Mouse (Mus musculus) kidney, postnatal 0 days (tissue): Measurements from ENCODE around the gene Cdh26. TPM values are rescaled to one million over a fixed set of nuclear protein-coding genes. Genes with fewer than 3 reads are reported as not detected.

Experiments used
- ATAC-seq: fragments of 200-750 bp; cut with Nextera tagmentation; replicated peaks from 2 replicates; pipeline ENCODE4 v1.8.0; 2017; ENCODE audit warnings: low read depth, moderate number of reproducible peaks, moderate TSS enrichment, moderate library complexity; ENCODE audit not compliant: low FRiP score
- DNase-seq: peaks from one replicate; pipeline ENCODE4 v3.0.0-alpha.2; 2016; ENCODE audit warnings: low spot score
- H3K27ac ChIP-seq: fragments of 300-500 bp; sonication (generic); 2 replicates; pipeline ENCODE4 v1.5.1; 2014; ENCODE audit warnings: mild to moderate bottlenecking
- H3K27me3 ChIP-seq: fragments of 300-500 bp; sonication (generic); 2 replicates; pipeline ENCODE4 v1.6.1; 2014; ENCODE audit warnings: low read length, mixed read lengths; ENCODE audit not compliant: insufficient read depth
- H3K36me3 ChIP-seq: fragments of 300-500 bp; sonication (generic); 2 replicates; pipeline ENCODE4 v1.6.1; 2014; ENCODE audit warnings: low read length, mixed read lengths; ENCODE audit not compliant: insufficient read depth
- H3K4me1 ChIP-seq: fragments of 300-500 bp; sonication (generic); replicated peaks from 2 replicates; pipeline ENCODE4 v1.6.1; 2014; ENCODE audit warnings: antibody characterized with exemption, low read length, mixed read lengths; ENCODE audit not compliant: insufficient read depth
- H3K4me2 ChIP-seq: fragments of 300-500 bp; sonication (generic); 2 replicates; pipeline ENCODE4 v1.6.1; 2014; ENCODE audit warnings: mild to moderate bottlenecking, low read length, moderate library complexity, mixed read lengths
- H3K4me3 ChIP-seq: fragments of 300-500 bp; sonication (generic); replicated peaks from 2 replicates; pipeline ENCODE4 v1.5.1; 2014; ENCODE audit warnings: low read depth, low read length
- H3K9ac ChIP-seq: fragments of 300-500 bp; sonication (generic); 2 replicates; pipeline ENCODE4 v1.6.1; 2014; ENCODE audit warnings: low read depth, low read length
- H3K9me3 ChIP-seq: fragments of 300-500 bp; sonication (generic); replicated peaks from 2 replicates; pipeline ENCODE4 v1.6.1; 2016; ENCODE audit warnings: low read length, inconsistent platforms, mixed read lengths
- CTCF ChIP-seq: IDR thresholded peaks from 2 replicates; pipeline ENCODE4 v1.5.1; 2016; ENCODE audit warnings: antibody characterized with exemption, low read depth, mild to moderate bottlenecking, moderate library complexity
- WGBS: fragments of 180-500 bp; shearing (Covaris S2); extraction: QIAGEN DNeasy Blood & Tissue Kit; methylation state at CpG from one replicate; pipeline ENCODE4 v1.1.7; 2014; 5-methylcytosine and 5-hydroxymethylcytosine counted together
- polyA plus RNA-seq: library from polyadenylated mRNA; unstranded; fragments of >200 nt; fragmentation: Nextera tagmentation; extraction: Ambion mirVana; gene quantifications from 2 replicates; pipeline ENCODE4 v1.2.1, GENCODE M21; 2015

Gene Cdh26
- polyA plus RNA-seq, 1 experiment from 2014 or later, result 0.17 TPM

DNA sequence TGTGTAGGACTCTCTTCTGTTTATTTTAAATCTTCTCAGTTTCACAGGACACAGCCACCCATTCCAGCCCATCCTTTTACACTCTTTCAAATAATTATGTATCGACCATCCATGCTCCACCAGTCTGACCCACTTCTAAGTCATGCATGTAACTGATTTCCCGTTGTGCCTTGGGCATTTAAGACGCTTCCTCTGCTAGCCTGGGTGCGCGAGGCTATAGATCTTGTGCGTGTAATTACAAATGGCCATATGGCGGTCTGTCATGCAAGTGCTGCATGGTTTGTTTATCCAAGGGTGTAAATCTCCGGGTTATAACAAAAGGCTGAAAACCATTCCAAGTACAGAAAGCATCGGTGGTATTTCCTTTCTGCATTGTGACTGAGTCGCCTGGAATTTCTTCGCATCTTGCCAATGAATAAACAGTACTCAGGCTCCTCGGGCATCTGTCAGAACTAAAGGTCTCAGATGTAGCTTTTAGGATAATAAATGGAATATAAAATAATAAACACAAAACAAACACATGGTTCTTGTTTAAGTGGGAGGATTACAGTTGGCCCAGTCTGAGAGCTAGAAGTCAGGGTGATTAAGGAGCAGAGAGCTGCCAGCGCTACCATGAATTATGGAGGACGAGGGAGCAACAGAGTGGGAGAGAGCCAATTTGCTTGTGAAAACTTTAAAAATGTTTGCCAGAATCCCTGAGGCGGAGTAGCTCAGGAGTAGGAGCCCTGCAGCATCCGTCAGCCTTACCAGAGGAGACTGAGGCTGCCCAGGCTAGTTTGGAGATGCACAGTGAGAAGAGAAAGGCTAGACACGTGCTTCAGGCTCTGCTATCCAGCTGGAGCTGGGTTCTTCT is 24.6 kb downstream of the Cdh26 start:
- ATAC-seq (peak; percentile 72), DNase-seq (peak; percentile 94)
- Histone ChIP-seq H3K9me3 (no peaks in the 10 kb centered on the region), H3K36me3 (no peaks in the 10 kb centered on the region), H3K4me2 (peak overlapping the region; percentile 27; the same call in 1 of the 2 replicates), H3K4me3 (no peak overlapping the region), H3K9ac (no peak overlapping the region), H3K4me1 (no peaks in the 10 kb centered on the region; the same call in 1 of the 2 replicates), H3K27ac (peak overlapping the region; percentile 20; the same call in 1 of the 2 replicates), H3K27me3 (no peaks in the 10 kb centered on the region)
- no peak for TF ChIP-seq CTCF
- 2% methylated on average over 17 of the region's 17 CpGs for WGBS

DNA sequence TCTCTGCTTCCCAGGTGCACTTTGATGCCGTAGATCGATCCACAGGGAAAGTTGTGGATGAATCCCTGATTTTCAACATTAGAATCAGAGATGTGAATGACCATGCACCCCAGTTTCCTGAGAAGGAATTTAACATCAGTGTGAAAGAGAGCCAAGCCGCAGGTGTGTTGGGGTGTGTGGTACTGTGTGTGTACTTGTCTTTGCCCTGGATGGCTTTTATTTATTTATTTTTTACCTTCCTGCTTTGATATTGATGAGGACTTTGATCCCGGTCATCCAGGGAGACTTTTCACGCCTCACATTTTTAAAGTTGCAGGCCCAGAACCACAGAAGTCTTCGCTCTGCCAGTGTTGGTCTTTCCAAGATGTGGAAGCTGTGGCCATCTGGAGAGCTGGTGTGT is 27.1 kb downstream of the Cdh26 start:
- Histone ChIP-seq H3K9ac (no peak overlapping the region), H3K4me1 (peaks cover 8% of the 10 kb centered on the region; the same call in 1 of the 2 replicates), H3K27ac (no peak overlapping the region), H3K4me2 (no peak overlapping the region), H3K9me3 (no peaks in the 10 kb centered on the region), H3K36me3 (no peaks in the 10 kb centered on the region), H3K4me3 (no peak overlapping the region), H3K27me3 (no peaks in the 10 kb centered on the region)
- no peak for ATAC-seq
- DNase-seq, result no peak
- 92% methylated on average over 6 of the region's 6 CpGs for WGBS
- TF ChIP-seq CTCF, result no peak

DNA sequence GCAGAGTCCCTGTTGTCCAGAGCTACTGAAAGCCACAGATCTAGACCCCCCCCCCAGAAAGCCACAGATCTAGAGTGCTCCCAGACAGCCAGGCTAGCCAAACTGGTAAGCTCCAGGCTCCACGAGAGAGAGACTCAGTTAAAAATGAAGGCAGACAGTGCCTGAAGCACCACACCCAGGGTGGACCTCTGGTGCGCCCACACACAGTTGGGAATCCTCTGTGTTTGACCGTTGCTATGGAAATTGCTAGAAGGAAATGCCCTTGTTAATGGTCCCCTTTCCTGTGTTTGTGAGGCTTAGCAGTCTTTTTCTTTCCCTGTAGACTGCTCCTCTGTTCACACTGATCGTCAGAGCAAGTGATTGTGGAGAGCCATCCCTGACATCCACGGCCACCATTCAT is 30.0 kb downstream of the Cdh26 start:
- TF ChIP-seq CTCF, result no peak
- Histone ChIP-seq H3K36me3 (no peaks in the 10 kb centered on the region), H3K9me3 (no peaks in the 10 kb centered on the region), H3K4me3 (no peak overlapping the region), H3K27ac (no peak overlapping the region), H3K4me2 (no peak overlapping the region), H3K27me3 (no peaks in the 10 kb centered on the region), H3K9ac (no peak overlapping the region), H3K4me1 (peaks cover 8% of the 10 kb centered on the region; the same call in 1 of the 2 replicates)
- no peak for ATAC-seq
- WGBS, result 53% methylated on average over 5 of the region's 5 CpGs
- DNase-seq, result peak; percentile 41

DNA sequence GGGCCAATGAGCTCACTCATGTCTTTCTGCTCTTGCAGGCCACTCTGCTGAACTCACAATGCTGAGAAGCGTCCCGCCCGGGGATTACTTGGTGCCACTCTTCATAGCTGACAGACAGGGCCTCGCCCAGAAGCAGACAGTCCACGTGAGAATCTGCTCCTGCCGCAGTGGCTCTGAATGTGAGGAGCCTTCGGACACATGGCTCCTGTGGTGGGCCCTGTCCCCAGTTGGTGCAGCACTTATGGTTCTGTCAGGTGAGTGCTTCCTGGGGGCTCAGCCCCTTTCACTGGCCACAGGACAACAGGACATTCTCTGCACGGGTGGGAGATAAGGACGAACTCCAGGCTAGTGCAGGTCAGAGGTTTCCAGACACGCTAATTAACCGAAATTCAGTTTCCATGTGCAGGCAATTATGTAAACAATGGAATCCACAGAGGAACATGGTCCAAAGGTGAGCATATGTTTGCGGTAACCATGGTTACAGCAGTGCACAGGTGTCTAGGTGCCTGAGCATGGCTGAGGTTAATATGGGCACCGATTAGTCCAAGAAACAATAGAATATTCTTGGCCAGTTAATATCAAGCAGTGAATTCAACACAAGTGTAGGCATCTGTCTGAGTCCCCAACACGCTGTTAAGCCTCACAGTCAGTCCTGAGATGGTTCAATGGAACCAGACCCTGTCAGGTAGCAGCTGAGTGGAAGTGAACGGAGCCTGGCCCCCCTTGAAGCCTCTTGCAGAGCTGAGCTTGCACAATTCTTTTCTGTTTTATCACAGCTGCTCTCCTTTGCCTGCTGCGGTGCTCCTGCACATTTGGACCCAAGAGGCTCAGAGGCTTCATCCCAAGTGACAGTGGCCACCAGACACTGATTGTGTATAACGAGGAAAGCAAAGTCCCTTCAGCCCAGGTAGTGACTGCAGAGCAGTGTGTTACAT is 41.5 kb downstream of the Cdh26 start:
- DNase-seq (no peak), ATAC-seq (0 out of 2 replicates have a peak, but pooled peaks have one; percentile 61)
- 78% methylated on average over 17 of the region's 17 CpGs for WGBS
- Histone ChIP-seq H3K4me2 (no peak overlapping the region), H3K9me3 (no peaks in the 10 kb centered on the region), H3K4me3 (no peak overlapping the region), H3K36me3 (no peaks in the 10 kb centered on the region), H3K27ac (no peak overlapping the region), H3K4me1 (no peaks in the 10 kb centered on the region), H3K27me3 (no peaks in the 10 kb centered on the region), H3K9ac (no peak overlapping the region)
- no peak for TF ChIP-seq CTCF

DNA sequence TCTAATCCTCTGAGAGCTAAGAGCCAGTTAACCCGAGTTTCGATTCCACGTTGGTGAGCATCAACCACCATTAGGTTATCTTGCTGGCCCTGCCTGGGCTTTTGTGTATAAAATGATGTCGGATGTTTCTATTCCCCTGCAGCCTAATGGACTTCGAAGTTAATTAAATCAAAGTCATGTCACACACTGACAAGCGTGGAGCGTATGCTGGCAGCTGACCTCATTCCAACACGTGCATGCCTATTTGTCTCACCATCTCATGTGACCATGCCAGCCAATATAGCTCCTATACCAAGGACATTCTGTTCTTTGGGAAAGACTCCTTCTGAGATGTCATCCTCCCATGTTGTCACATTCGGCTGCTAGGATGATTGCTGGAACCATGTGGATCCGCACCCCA is 43.6 kb downstream of the Cdh26 start:
- H3K4me2 ChIP-seq, result no peak overlapping the region
- TF ChIP-seq CTCF, result no peak
- H3K27me3 ChIP-seq, result no peaks in the 10 kb centered on the region
- H3K36me3 ChIP-seq, result no peaks in the 10 kb centered on the region
- no peak overlapping the region for H3K4me3 ChIP-seq
- WGBS, result 84% methylated on average over 10 of the region's 10 CpGs
- ATAC-seq (no peak), DNase-seq (no peak)
- H3K27ac ChIP-seq, result no peak overlapping the region
- no peaks in the 10 kb centered on the region for H3K9me3 ChIP-seq
- no peaks in the 10 kb centered on the region for H3K4me1 ChIP-seq
- no peak overlapping the region for H3K9ac ChIP-seq

DNA sequence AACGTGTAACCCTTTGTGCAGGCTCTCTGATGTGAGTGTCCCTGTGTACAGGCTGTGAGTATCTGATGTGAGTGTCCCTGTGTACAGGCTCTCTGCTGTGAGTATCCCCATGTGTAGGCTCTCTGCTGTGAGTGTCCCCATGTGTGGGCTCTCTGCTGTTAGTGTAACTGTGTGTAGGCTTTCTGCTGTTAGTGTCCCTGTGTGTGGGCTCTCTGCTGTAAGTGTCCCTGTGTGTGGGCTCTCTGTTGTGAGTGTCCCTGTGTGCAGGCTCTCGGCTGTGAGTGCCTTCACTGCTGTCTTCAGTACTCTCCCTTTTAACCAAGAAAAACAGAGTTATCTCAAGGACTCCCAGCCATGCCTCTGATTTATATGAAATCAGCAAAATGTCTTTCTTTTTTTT is 46.9 kb downstream of the Cdh26 start:
- no peaks in the 10 kb centered on the region for H3K36me3 ChIP-seq
- H3K9me3 ChIP-seq, result no peaks in the 10 kb centered on the region
- H3K27ac ChIP-seq, result no peak overlapping the region
- H3K27me3 ChIP-seq, result no peaks in the 10 kb centered on the region
- no peak overlapping the region for H3K4me3 ChIP-seq
- no peaks in the 10 kb centered on the region for H3K4me1 ChIP-seq
- no peak for DNase-seq
- no peak for TF ChIP-seq CTCF
- ATAC-seq, result no peak
- 49% methylated on average over 2 of the region's 2 CpGs for WGBS
- no peak overlapping the region for H3K9ac ChIP-seq
- H3K4me2 ChIP-seq, result no peak overlapping the region
